Mouse (Mus musculus) heart, adult 2 months (tissue): ENCODE measurements around the gene Gmeb1. TPM values are rescaled to one million over a fixed set of nuclear protein-coding genes. Genes with fewer than 3 reads are reported as not detected.
A peak's percentile ranks its signal among the peaks of the same experiment; 100 is the strongest.

ENCODE experiments used
- DNase-seq, 2 experiments: peaks; one replicate each; pipeline ENCODE4 v3.0.0; 2021
- H3K27ac ChIP-seq: fragments of 200-600 bp; 2 replicates; pipeline ENCODE4 v1.8.1; 2022
- H3K27me3 ChIP-seq: fragments of 200-500 bp; 2 replicates; pipeline ENCODE4 v1.6.1; 2012; ENCODE audit warnings: mild to moderate bottlenecking, low read length, inconsistent platforms, mixed read lengths; ENCODE audit not compliant: control insufficient read depth, insufficient read depth
- H3K36me3 ChIP-seq: fragments of 200-500 bp; 2 replicates; pipeline ENCODE4 v1.6.1; 2012; ENCODE audit warnings: low read length, inconsistent platforms; ENCODE audit not compliant: control insufficient read depth, insufficient read depth
- H3K4me1 ChIP-seq: fragments of 200-500 bp; 2 replicates; pipeline ENCODE4 v1.6.1; 2011; ENCODE audit warnings: low read length; ENCODE audit not compliant: control insufficient read depth, insufficient read depth
- H3K4me3 ChIP-seq: fragments of 200-600 bp; 2 replicates; pipeline ENCODE4 v1.8.1; 2022
- H3K79me2 ChIP-seq: fragments of 200-500 bp; replicated peaks from 2 replicates; pipeline ENCODE4 v1.6.1; 2012; ENCODE audit warnings: mild to moderate bottlenecking, inconsistent platforms, low read length, moderate library complexity, mixed read lengths; ENCODE audit not compliant: control insufficient read depth, insufficient read depth
- H3K9ac ChIP-seq: fragments of 200-500 bp; 2 replicates; pipeline ENCODE4 v1.6.1; 2012; ENCODE audit warnings: low read depth, mild to moderate bottlenecking, control low read depth, inconsistent platforms, low read length, mixed read lengths
- CTCF ChIP-seq: fragments of 200-600 bp; IDR thresholded peaks from 2 replicates; pipeline ENCODE4 v1.8.1; 2022; ENCODE audit warnings: antibody characterized with exemption, mild to moderate bottlenecking, moderate library complexity
- EP300 ChIP-seq: fragments of 200-500 bp; IDR thresholded peaks from 2 replicates; pipeline ENCODE4 v1.6.1; 2011; ENCODE audit warnings: low read depth, low read length, control low read depth; ENCODE audit not compliant: insufficient read depth
- POLR2A ChIP-seq: fragments of 200-500 bp; IDR thresholded peaks from 2 replicates; pipeline ENCODE4 v1.6.1; 2011; ENCODE audit warnings: mild to moderate bottlenecking, low read depth, low read length, control low read depth; ENCODE audit not compliant: insufficient read depth
- WGBS: fragments of 180-500 bp; shearing (Covaris S2); methylation state at CpG from one replicate; pipeline ENCODE4 v1.1.7; 2018; 5-methylcytosine and 5-hydroxymethylcytosine counted together
- intact Hi-C: fragments of 180-260 bp; cut with DNase I; formaldehyde crosslinking; loops from one replicate; pipeline ENCODE4 v1.15.1; 2025
- polyA plus RNA-seq: library from polyadenylated mRNA; depleted of rRNA; stranded (reverse); fragments of >200 nt; gene quantifications from 2 replicates; pipeline ENCODE4 v1.2.3, GENCODE M21; 2012
- total RNA-seq, 2 experiments: library from RNA; stranded (reverse); gene quantifications; 2 replicates each; pipeline ENCODE4 v1.2.3; 2021

Gene Gmeb1
- total and polyA plus RNA-seq, 3 experiments: 7.7 to 10.0 (median 8.5) TPM

DNA sequence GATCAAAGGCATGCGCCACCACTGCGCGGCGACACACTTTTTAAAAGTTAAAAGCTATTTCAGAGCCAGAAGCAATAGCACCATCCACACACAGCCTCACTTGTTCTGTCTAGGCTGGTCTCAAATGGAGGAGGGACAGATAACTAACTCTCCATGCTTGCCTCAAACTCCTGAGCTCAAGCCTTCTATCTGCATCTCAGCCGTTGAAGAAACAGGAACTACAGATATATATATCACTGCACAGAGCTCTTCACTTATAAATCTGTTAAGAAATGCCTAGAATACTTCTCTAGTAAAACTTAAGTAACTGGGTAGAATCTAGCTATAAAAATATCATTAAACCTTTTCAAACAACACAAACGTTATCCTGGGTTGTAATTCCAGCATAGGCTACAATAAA lies 67.0 kb downstream of the Gmeb1 start:
- no peak for DNase-seq
- Histone ChIP-seq H3K79me2 (peaks cover 9% of the 10 kb centered on the region), H3K4me3 (no peak overlapping the region), H3K4me1 (peaks cover 8% of the 10 kb centered on the region), H3K36me3 (peaks cover 18% of the 10 kb centered on the region), H3K27ac (no peak overlapping the region), H3K27me3 (no peaks in the 10 kb centered on the region), H3K9ac (no peak overlapping the region)
- 78% methylated on average over 6 of the region's 6 CpGs for WGBS
- intact Hi-C loops: no loop called here
- TF ChIP-seq EP300 (no peak), CTCF (no peak), POLR2A (no peak)

DNA sequence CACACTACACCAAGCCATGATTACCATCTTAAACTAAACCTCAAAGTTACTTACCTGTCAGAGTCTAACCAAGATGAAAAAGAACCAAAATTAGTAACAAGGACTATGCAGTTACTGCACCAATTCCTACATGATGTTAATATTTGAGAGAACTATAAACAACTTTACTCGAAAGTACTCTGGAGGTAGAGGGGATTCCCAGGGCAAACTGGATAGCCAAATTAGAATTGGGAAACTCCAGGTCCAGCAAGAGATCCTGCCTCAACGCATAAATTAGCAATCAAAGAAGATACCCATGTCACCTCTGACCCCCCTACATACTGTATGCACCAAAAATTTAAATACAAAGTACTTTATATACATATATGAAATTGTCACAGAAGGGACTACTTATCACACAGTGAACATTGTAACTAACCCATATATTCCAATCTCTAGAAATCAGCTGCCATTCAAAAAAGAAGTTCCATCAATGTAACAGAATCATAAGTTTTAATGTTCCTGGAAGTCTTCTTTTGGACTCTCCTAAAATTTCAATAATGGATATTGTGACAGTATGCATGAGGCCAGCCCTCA lies 73.5 kb downstream of the Gmeb1 start:
- H3K9ac ChIP-seq: no peak overlapping the region
- H3K27ac ChIP-seq: no peak overlapping the region
- H3K27me3 ChIP-seq: no peaks in the 10 kb centered on the region
- no peak overlapping the region for H3K4me3 ChIP-seq
- H3K4me1 ChIP-seq: no peaks in the 10 kb centered on the region
- 0 out of 2 replicates have a peak, but pooled peaks cover 2% of the 10 kb centered on the region for H3K79me2 ChIP-seq
- no peaks in the 10 kb centered on the region; the same call in 1 of the 2 replicates for H3K36me3 ChIP-seq
- intact Hi-C loops: loop anchor here (10.0 kb wide), 1 partner anchor 213 kb away; no protein-coding TSS in a partner anchor
- no peak for DNase-seq
- 82% methylated on average over 2 of the region's 2 CpGs for WGBS
- TF ChIP-seq EP300 (no peak), POLR2A (no peak), CTCF (no peak)

DNA sequence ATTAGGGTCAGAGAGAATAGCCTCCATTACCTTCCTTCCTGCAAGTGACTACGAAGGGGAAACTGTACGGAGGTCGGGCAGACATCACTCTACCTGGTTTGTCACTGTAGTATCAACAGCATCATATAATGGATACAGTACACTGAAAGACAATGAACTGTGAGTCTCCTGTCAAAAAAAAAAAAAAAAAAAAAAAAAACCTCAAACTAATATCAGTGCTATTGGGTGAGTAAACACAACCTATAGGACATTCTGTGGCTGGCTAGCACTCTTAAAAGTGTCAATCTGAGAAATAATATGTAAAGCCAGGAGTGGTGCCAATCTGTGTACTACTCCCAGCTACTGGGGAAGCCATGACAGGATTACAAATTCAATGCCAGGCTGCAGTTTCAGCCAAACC lies 78.2 kb downstream of the Gmeb1 start:
- WGBS: 88% methylated on average over 3 of the region's 3 CpGs
- DNase-seq: no peak
- H3K9ac ChIP-seq: no peak overlapping the region
- no peaks in the 10 kb centered on the region for H3K36me3 ChIP-seq
- no peaks in the 10 kb centered on the region for H3K79me2 ChIP-seq
- no peak for TF ChIP-seq CTCF
- intact Hi-C loops: loop anchor here (5.0 to 10.0 kb wide), 2 partner anchors 164 to 208 kb away; no protein-coding TSS in a partner anchor
- H3K4me3 ChIP-seq: no peak overlapping the region
- no peaks in the 10 kb centered on the region; the same call in 1 of the 2 replicates for H3K4me1 ChIP-seq
- no peak overlapping the region for H3K27ac ChIP-seq
- no peaks in the 10 kb centered on the region for H3K27me3 ChIP-seq

DNA sequence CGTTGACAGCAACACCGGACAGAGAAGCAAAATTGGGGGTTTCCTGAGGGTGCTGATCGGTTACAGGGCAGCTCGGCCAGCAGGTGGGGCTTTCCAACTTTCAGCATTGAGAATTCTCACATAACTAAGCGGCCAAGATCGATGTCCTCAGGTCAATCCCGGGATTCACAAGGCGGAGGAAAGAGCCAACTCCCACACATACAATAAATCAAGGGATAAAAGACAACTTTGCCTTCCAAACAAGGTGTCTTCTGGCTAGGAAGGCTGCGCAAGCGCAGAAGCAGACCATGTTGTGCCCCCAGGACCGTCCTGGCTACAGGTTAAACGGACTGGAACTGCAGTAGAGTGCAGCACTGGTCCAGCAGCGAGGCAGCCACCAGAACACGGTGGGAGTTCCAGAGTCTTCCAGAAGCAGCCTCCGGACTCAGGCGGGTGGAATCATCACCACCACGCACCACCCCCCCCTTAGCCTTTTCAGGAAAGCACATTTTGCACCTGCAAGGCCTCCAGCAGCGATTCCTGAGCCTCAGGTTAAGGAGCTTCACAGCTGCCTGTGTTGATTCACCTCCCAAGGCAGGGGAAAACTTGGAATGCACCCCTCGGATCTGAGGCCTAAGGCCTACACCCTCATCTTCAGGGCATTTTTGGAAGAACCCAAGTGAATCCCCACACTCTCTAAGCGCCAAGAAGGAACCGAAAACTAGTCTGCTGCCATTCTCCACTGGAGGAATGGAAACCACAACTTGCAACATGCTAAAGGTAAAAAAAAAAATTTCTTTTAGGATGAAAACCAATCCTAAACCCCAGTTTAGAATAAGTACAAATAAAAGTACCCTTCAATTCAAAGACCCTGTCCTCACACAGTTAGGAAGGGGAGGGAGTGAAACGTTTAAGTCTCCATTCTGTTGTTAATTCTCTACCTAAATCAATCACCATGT lies 79.4 kb downstream of the Gmeb1 start:
- WGBS: 69% methylated on average over 22 of the region's 22 CpGs
- intact Hi-C loops: loop anchor here (5.0 to 10.0 kb wide), 2 partner anchors 165 to 207 kb away; no protein-coding TSS in a partner anchor
- Histone ChIP-seq H3K4me1 (no peaks in the 10 kb centered on the region; the same call in 1 of the 2 replicates), H3K36me3 (no peaks in the 10 kb centered on the region), H3K4me3 (no peak overlapping the region), H3K79me2 (no peaks in the 10 kb centered on the region), H3K27ac (no peak overlapping the region), H3K9ac (no peak overlapping the region), H3K27me3 (no peaks in the 10 kb centered on the region)
- DNase-seq: no peak
- TF ChIP-seq POLR2A: no peak
- peak; percentile 30 for TF ChIP-seq CTCF

DNA sequence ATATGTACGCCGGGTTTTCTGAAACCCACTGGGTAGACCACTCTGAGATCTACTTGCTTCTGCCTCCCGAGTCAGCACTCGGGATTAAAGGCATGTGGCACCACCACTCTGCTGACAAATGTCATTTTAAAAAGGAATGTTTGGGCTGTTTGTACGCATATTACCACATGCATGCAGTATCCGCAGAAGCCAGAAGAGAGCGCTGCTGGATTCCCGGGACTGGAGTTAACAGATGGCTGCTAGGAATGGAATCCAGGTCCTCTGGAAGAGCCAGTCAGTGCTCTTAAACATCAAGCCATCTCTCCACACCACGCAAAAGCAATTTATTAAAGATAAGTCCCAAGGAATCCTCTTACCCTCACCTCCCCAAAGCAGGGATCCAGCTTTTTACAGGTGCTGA lies 80.7 kb downstream of the Gmeb1 start:
- TF ChIP-seq CTCF (peak; percentile 59), POLR2A (no peak)
- peak in 1 of 2 experiments; percentile 40 for DNase-seq
- Histone ChIP-seq H3K36me3 (no peaks in the 10 kb centered on the region), H3K4me3 (no peak overlapping the region), H3K79me2 (no peaks in the 10 kb centered on the region), H3K27me3 (no peaks in the 10 kb centered on the region), H3K4me1 (no peaks in the 10 kb centered on the region; the same call in 1 of the 2 replicates), H3K27ac (no peak overlapping the region), H3K9ac (no peak overlapping the region)
- WGBS: 76% methylated on average over 9 of the region's 9 CpGs
- intact Hi-C loops: loop anchor here (5.0 to 10.0 kb wide), 2 partner anchors 167 to 206 kb away; no protein-coding TSS in a partner anchor

DNA sequence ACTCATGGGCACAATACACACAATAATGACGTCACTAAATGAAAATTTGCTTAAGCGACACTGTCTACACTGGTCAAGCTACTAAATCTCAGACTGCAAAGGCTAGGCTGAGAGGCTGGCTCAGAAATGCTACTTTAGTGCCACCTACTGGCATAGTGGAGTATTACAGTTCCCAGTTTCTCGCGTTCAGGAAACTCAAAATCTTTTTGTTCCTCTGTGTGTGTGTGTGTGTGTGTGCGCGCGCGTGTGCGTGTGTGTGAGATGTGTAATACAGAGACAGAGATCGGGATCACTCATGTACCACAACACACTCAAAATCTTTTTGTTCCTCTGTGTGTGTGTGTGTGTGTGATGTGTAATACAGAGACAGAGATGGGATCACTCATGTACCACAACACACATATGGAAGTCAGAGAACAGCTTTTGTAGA lies 82.8 kb downstream of the Gmeb1 start:
- Histone ChIP-seq H3K36me3 (no peaks in the 10 kb centered on the region), H3K79me2 (no peaks in the 10 kb centered on the region), H3K9ac (no peak overlapping the region), H3K4me3 (no peak overlapping the region), H3K4me1 (no peaks in the 10 kb centered on the region; the same call in 1 of the 2 replicates), H3K27me3 (no peaks in the 10 kb centered on the region), H3K27ac (no peak overlapping the region)
- intact Hi-C loops: loop anchor here (1.0 to 5.0 kb wide), 2 partner anchors 89 to 316 kb away; no protein-coding TSS in a partner anchor
- WGBS: 6% methylated on average over 10 of the region's 10 CpGs
- TF ChIP-seq POLR2A: no peak
- 0 out of 2 replicates have a peak, but pooled peaks have one; percentile 33 for TF ChIP-seq EP300
- TF ChIP-seq CTCF: peak; percentile 83
- peak in 1 of 2 experiments; percentile 26 for DNase-seq
